Mouse (Mus musculus) testis, adult 2 months (tissue): Measurements from ENCODE around the gene Bglap2. TPM values are rescaled to one million over a fixed set of nuclear protein-coding genes. Genes with fewer than 3 reads are reported as not detected.

ENCODE experiments used
- H3K27ac ChIP-seq: fragments of 200-500 bp; 2 replicates; pipeline ENCODE4 v1.5.1; 2012; ENCODE audit warnings: low read depth, low read length; ENCODE audit not compliant: control insufficient read depth, insufficient read depth
- H3K27me3 ChIP-seq: fragments of 200-500 bp; 2 replicates; pipeline ENCODE4 v1.6.1; 2012; ENCODE audit warnings: mild to moderate bottlenecking, low read length, moderate library complexity; ENCODE audit not compliant: control insufficient read depth, insufficient read depth
- H3K36me3 ChIP-seq: fragments of 200-500 bp; 2 replicates; pipeline ENCODE4 v1.6.1; 2012; ENCODE audit warnings: mild to moderate bottlenecking, low read length; ENCODE audit not compliant: control insufficient read depth, insufficient read depth
- H3K4me1 ChIP-seq: fragments of 200-500 bp; 2 replicates; pipeline ENCODE4 v1.6.1; 2012; ENCODE audit warnings: low read length; ENCODE audit not compliant: control insufficient read depth, insufficient read depth
- H3K4me3 ChIP-seq: fragments of 200-500 bp; 2 replicates; pipeline ENCODE4 v1.5.1; 2012; ENCODE audit warnings: low read depth, mild to moderate bottlenecking, low read length, moderate library complexity, mixed read lengths; ENCODE audit not compliant: control insufficient read depth
- CTCF ChIP-seq: fragments of 200-500 bp; IDR thresholded peaks from 2 replicates; pipeline ENCODE4 v1.5.1; 2012; ENCODE audit warnings: low read depth, mild to moderate bottlenecking, inconsistent platforms, low read length, moderate library complexity; ENCODE audit not compliant: control insufficient read depth, insufficient read depth, insufficient replicate concordance
- POLR2A ChIP-seq: fragments of 200-500 bp; IDR thresholded peaks from 2 replicates; pipeline ENCODE4 v1.6.1; 2012; ENCODE audit warnings: low read depth, mild to moderate bottlenecking, inconsistent platforms, low read length, moderate library complexity; ENCODE audit not compliant: control insufficient read depth
- polyA plus RNA-seq: library from polyadenylated mRNA; depleted of rRNA; stranded (reverse); fragments of >200 nt; gene quantifications from 2 replicates; pipeline ENCODE4 v1.2.3, GENCODE M21; 2012

The Bglap2 gene
- polyA plus RNA-seq, 1 experiment, result 0.42 TPM

GRCm38 (mm10) chr3:88363700-88364099, 14.8 kb downstream of the Bglap2 start:
- Histone ChIP-seq H3K4me1 (peaks cover 16% of the 10 kb centered on the region), H3K27me3 (no peaks in the 10 kb centered on the region), H3K36me3 (peaks cover 1% of the 10 kb centered on the region; the same call in 1 of the 2 replicates), H3K4me3 (no peak overlapping the region), H3K27ac (no peak overlapping the region)
- TF ChIP-seq POLR2A (no peak), CTCF (no peak)

- peaks cover 1% of the 10 kb centered on the region for H3K36me3 ChIP-seq
- no peaks in the 10 kb centered on the region for H3K27me3 ChIP-seq
- H3K4me3 ChIP-seq, result no peak overlapping the region
- TF ChIP-seq CTCF (no peak), POLR2A (no peak)
- peak overlapping the region; percentile 3; the same call in 1 of the 2 replicates for H3K27ac ChIP-seq
- peaks cover 16% of the 10 kb centered on the region for H3K4me1 ChIP-seq
These were observed 16.7 kb downstream of the Bglap2 start for GRCm38 (mm10) chr3:88361612-88362313.

GRCm38 (mm10) chr3:88361096-88361495, 17.4 kb downstream of the Bglap2 start:
- H3K27me3 ChIP-seq, result no peaks in the 10 kb centered on the region
- H3K27ac ChIP-seq, result no peak overlapping the region
- H3K4me1 ChIP-seq, result peaks cover 16% of the 10 kb centered on the region
- TF ChIP-seq POLR2A (no peak), CTCF (no peak)
- H3K4me3 ChIP-seq, result no peak overlapping the region
- H3K36me3 ChIP-seq, result peaks cover 1% of the 10 kb centered on the region

GRCm38 (mm10) chr3:88359989-88360388, 18.5 kb downstream of the Bglap2 start:
- peaks cover 8% of the 10 kb centered on the region for H3K4me1 ChIP-seq
- H3K27ac ChIP-seq, result peak overlapping the region; percentile 46; the same call in 1 of the 2 replicates
- H3K36me3 ChIP-seq, result peaks cover 1% of the 10 kb centered on the region

GRCm38 (mm10) chr3:88359584-88359983, 18.9 kb downstream of the Bglap2 start:
- Histone ChIP-seq H3K27ac (peak overlapping the region; percentile 27; the same call in 1 of the 2 replicates), H3K4me3 (no peak overlapping the region), H3K36me3 (peaks cover 1% of the 10 kb centered on the region), H3K4me1 (peaks cover 3% of the 10 kb centered on the region; the same call in 1 of the 2 replicates), H3K27me3 (no peaks in the 10 kb centered on the region)
- TF ChIP-seq POLR2A (no peak), CTCF (no peak)

More at GRCm38 (mm10) chr3:88359989-88360388, 18.5 kb downstream of the Bglap2 start:
- H3K27me3 ChIP-seq, result no peaks in the 10 kb centered on the region
- H3K4me3 ChIP-seq, result no peak overlapping the region
- no peak for TF ChIP-seq CTCF
- TF ChIP-seq POLR2A, result no peak

- Histone ChIP-seq H3K27me3 (no peaks in the 10 kb centered on the region), H3K27ac (peak overlapping the region; percentile 55), H3K4me3 (no peak overlapping the region), H3K4me1 (no peaks in the 10 kb centered on the region), H3K36me3 (peaks cover 10% of the 10 kb centered on the region)
- TF ChIP-seq POLR2A (no peak), CTCF (no peak)
These were observed 23.9 kb downstream of the Bglap2 start for GRCm38 (mm10) chr3:88354396-88355165.

GRCm38 (mm10) chr3:88352907-88353306, 25.6 kb downstream of the Bglap2 start:
- no peaks in the 10 kb centered on the region for H3K4me1 ChIP-seq
- TF ChIP-seq POLR2A (no peak), CTCF (no peak)
- H3K27ac ChIP-seq, result peak overlapping the region; percentile 55; the same call in 1 of the 2 replicates
- no peaks in the 10 kb centered on the region for H3K27me3 ChIP-seq
- H3K36me3 ChIP-seq, result peaks cover 11% of the 10 kb centered on the region
- no peak overlapping the region for H3K4me3 ChIP-seq
